Mouse (Mus musculus): ENCODE data around the gene S1pr4.
A peak's percentile ranks its signal among the peaks of the same experiment; 100 is the strongest.

Gene S1pr4

GRCm38 (mm10) chr10:81519227-81519977 is 19.5 kb upstream of the S1pr4 start:
- no peak for DNase-seq

GRCm38 (mm10) chr10:81518546-81518945 is 18.6 kb upstream of the S1pr4 start:
- peak; percentile 56 for DNase-seq

- no peak for DNase-seq
Observed at GRCm38 (mm10) chr10:81517227-81517626, 17.3 kb upstream of the S1pr4 start.

- DNase-seq: no peak
Observed at GRCm38 (mm10) chr10:81513798-81514197, 13.9 kb upstream of the S1pr4 start.

- DNase-seq: no peak
Observed at GRCm38 (mm10) chr10:81510246-81510810, 10.4 kb upstream of the S1pr4 start.

- no peak for DNase-seq
Observed at GRCm38 (mm10) chr10:81507691-81508489, 8.0 kb upstream of the S1pr4 start.

GRCm38 (mm10) chr10:81507095-81507494 is 7.2 kb upstream of the S1pr4 start:
- no peak for DNase-seq

GRCm38 (mm10) chr10:81505016-81505664 is 5.2 kb upstream of the S1pr4 start:
- no peak for DNase-seq

- peak; percentile 96 for DNase-seq
Observed at GRCm38 (mm10) chr10:81502658-81503057, 2.7 kb upstream of the S1pr4 start.

- no peak for DNase-seq
Observed at GRCm38 (mm10) chr10:81501863-81502262, 1.9 kb upstream of the S1pr4 start.

- no peak for DNase-seq
Observed at GRCm38 (mm10) chr10:81499250-81499901, 556 bp downstream of the S1pr4 start.

GRCm38 (mm10) chr10:81498316-81499249 is 1.3 kb downstream of the S1pr4 start:
- DNase-seq: peak; percentile 32

- peak; percentile 44 for DNase-seq
Observed at GRCm38 (mm10) chr10:81497401-81498270, 2.3 kb downstream of the S1pr4 start.

- peak; percentile 37 for DNase-seq
Observed at GRCm38 (mm10) chr10:81496969-81497368, 3.0 kb downstream of the S1pr4 start.

GRCm38 (mm10) chr10:81496264-81496901 is 3.5 kb downstream of the S1pr4 start, which contains the start of gene Ncln:
Gene Ncln, minus strand, starts transcription at chr10:81496392.
- peak; percentile 97 for DNase-seq

GRCm38 (mm10) chr10:81495616-81496263 is 4.2 kb downstream of the S1pr4 start:
- peak; percentile 44 for DNase-seq

- DNase-seq: no peak
Observed at GRCm38 (mm10) chr10:81495151-81495550, 4.8 kb downstream of the S1pr4 start.

GRCm38 (mm10) chr10:81494260-81495041 is 5.5 kb downstream of the S1pr4 start:
- peak; percentile 23 for DNase-seq
